Mouse (Mus musculus): ENCODE results near the gene Tmem175. TPM values are rescaled to one million over a fixed set of nuclear protein-coding genes. Genes with fewer than 3 reads are reported as not detected.

Gene Tmem175
- polyA plus RNA-seq (2014; fragmentation: Nextera tagmentation; extraction: Ambion mirVana), result 27.5 and 28.0 TPM in 2 replicates

- Histone ChIP-seq H3K4me2 (ENCODE audit: low read length) (peak within 1 kb of the TSS; percentile 86), H3K4me3 (ENCODE audit: low read depth, low read length) (peak within 1 kb of the TSS; percentile 95), H3K4me1 (replicated peaks; ENCODE audit: control insufficient read depth, insufficient read depth, low read length) (peaks cover 23% of the 10 kb centered on the region), H3K9me3 (ENCODE audit: control insufficient read depth, low read length) (no peaks in the 10 kb centered on the region), H3K36me3 (ENCODE audit: control insufficient read depth, insufficient read depth, low read length) (no peaks in the 10 kb centered on the region), H3K9ac (ENCODE audit: low read length) (peak within 1 kb of the TSS; percentile 94), H3K27ac (ENCODE audit: low read depth) (peak within 1 kb of the TSS; percentile 86), H3K27me3 (replicated peaks; ENCODE audit: control insufficient read depth, insufficient read depth, low read length) (no peaks in the 10 kb centered on the region)
- ATAC-seq (replicated peaks; ENCODE audit: low FRiP score, low TSS enrichment, low read depth) (peak; percentile 96), DNase-seq (ENCODE audit: low spot score) (peak; percentile 93)
- WGBS, result 1% methylated on average over 58 of the region's 58 CpGs
Observed at GRCm38 (mm10) chr5:108629634-108630483, at the start of gene Tmem175, which contains the start of gene Gak. Gene Tmem175, plus strand, starts transcription at chr5:108629770. Gene Gak, minus strand, starts transcription at chr5:108629755.

- 92% methylated on average over 3 of the region's 3 CpGs for WGBS
- H3K27me3 ChIP-seq (replicated peaks; ENCODE audit: control insufficient read depth, insufficient read depth, low read length), result no peaks in the 10 kb centered on the region
- no peak overlapping the region for H3K4me2 ChIP-seq (ENCODE audit: low read length)
- no peaks in the 10 kb centered on the region for H3K9me3 ChIP-seq (ENCODE audit: control insufficient read depth, low read length)
- H3K4me1 ChIP-seq (replicated peaks; ENCODE audit: control insufficient read depth, insufficient read depth, low read length), result no peaks in the 10 kb centered on the region
- H3K36me3 ChIP-seq (ENCODE audit: control insufficient read depth, insufficient read depth, low read length), result peaks cover 94% of the 10 kb centered on the region
- H3K27ac ChIP-seq (ENCODE audit: low read depth), result no peak overlapping the region
- no peak overlapping the region for H3K9ac ChIP-seq (ENCODE audit: low read length)
- no peak for DNase-seq (ENCODE audit: low spot score)
- ATAC-seq (replicated peaks; ENCODE audit: low FRiP score, low TSS enrichment, low read depth), result no peak
- no peak overlapping the region for H3K4me3 ChIP-seq (ENCODE audit: low read depth, low read length)
Observed at GRCm38 (mm10) chr5:108581361-108581891, 48.1 kb upstream of the Tmem175 start.

- no peak overlapping the region for H3K4me2 ChIP-seq (ENCODE audit: low read length)
- H3K27me3 ChIP-seq (replicated peaks; ENCODE audit: control insufficient read depth, insufficient read depth, low read length), result no peaks in the 10 kb centered on the region
- no peak for DNase-seq (ENCODE audit: low spot score)
- no peak overlapping the region for H3K9ac ChIP-seq (ENCODE audit: low read length)
- no peak for ATAC-seq (replicated peaks; ENCODE audit: low FRiP score, low TSS enrichment, low read depth)
- no peaks in the 10 kb centered on the region for H3K4me1 ChIP-seq (replicated peaks; ENCODE audit: control insufficient read depth, insufficient read depth, low read length)
- H3K27ac ChIP-seq (ENCODE audit: low read depth), result no peak overlapping the region
- H3K4me3 ChIP-seq (ENCODE audit: low read depth, low read length), result no peak overlapping the region
- WGBS, result 77% methylated on average over 1 of the region's 1 CpGs
- peaks cover 99% of the 10 kb centered on the region for H3K36me3 ChIP-seq (ENCODE audit: control insufficient read depth, insufficient read depth, low read length)
- H3K9me3 ChIP-seq (ENCODE audit: control insufficient read depth, low read length), result no peaks in the 10 kb centered on the region
Observed at GRCm38 (mm10) chr5:108599923-108600322, 29.6 kb upstream of the Tmem175 start.

- Histone ChIP-seq H3K4me3 (ENCODE audit: low read depth, low read length) (no peak overlapping the region), H3K27ac (ENCODE audit: low read depth) (no peak overlapping the region), H3K4me1 (replicated peaks; ENCODE audit: control insufficient read depth, insufficient read depth, low read length) (no peaks in the 10 kb centered on the region), H3K9ac (ENCODE audit: low read length) (no peak overlapping the region), H3K36me3 (ENCODE audit: control insufficient read depth, insufficient read depth, low read length) (peaks cover 99% of the 10 kb centered on the region), H3K27me3 (replicated peaks; ENCODE audit: control insufficient read depth, insufficient read depth, low read length) (no peaks in the 10 kb centered on the region), H3K4me2 (ENCODE audit: low read length) (no peak overlapping the region), H3K9me3 (ENCODE audit: control insufficient read depth, low read length) (no peaks in the 10 kb centered on the region)
- no peak for DNase-seq (ENCODE audit: low spot score)
- no peak for ATAC-seq (replicated peaks; ENCODE audit: low FRiP score, low TSS enrichment, low read depth)
- WGBS, result 92% methylated on average over 9 of the region's 9 CpGs
Observed at GRCm38 (mm10) chr5:108602537-108602936, 27.0 kb upstream of the Tmem175 start.

GRCm38 (mm10) chr5:108610426-108610825 is 19.1 kb upstream of the Tmem175 start:
- ATAC-seq (replicated peaks; ENCODE audit: low FRiP score, low TSS enrichment, low read depth) (no peak), DNase-seq (ENCODE audit: low spot score) (no peak)
- Histone ChIP-seq H3K4me3 (ENCODE audit: low read depth, low read length) (no peak overlapping the region), H3K27ac (ENCODE audit: low read depth) (no peak overlapping the region), H3K9ac (ENCODE audit: low read length) (no peak overlapping the region), H3K36me3 (ENCODE audit: control insufficient read depth, insufficient read depth, low read length) (peaks cover 100% of the 10 kb centered on the region), H3K27me3 (replicated peaks; ENCODE audit: control insufficient read depth, insufficient read depth, low read length) (no peaks in the 10 kb centered on the region), H3K4me1 (replicated peaks; ENCODE audit: control insufficient read depth, insufficient read depth, low read length) (no peaks in the 10 kb centered on the region), H3K4me2 (ENCODE audit: low read length) (no peak overlapping the region), H3K9me3 (ENCODE audit: control insufficient read depth, low read length) (no peaks in the 10 kb centered on the region)
- 92% methylated on average over 1 of the region's 1 CpGs for WGBS

DNA sequence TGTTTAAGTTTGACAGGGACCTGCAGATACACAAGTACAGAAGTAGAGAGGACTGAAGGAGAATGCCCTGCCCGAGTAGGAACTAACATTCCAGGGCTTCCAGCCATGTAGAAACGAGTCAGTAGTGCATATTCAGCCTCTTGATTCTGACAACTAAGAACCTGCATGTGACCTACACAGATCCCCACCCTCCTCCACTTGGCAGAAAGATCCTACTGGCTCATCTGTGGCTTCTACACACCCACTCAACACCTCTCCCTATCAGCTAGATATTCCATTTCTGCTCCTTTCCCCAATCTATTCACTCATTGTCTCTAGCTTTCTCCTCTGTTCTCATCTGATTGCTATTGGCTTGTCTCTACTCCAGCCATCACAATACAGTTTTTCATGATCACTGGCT is 7.7 kb upstream of the Tmem175 start:
- 68% methylated on average over 2 of the region's 2 CpGs for WGBS
- no peak for ATAC-seq (replicated peaks; ENCODE audit: low FRiP score, low TSS enrichment, low read depth)
- no peak overlapping the region for H3K4me3 ChIP-seq (ENCODE audit: low read depth, low read length)
- peaks cover 74% of the 10 kb centered on the region for H3K36me3 ChIP-seq (ENCODE audit: control insufficient read depth, insufficient read depth, low read length)
- no peaks in the 10 kb centered on the region for H3K9me3 ChIP-seq (ENCODE audit: control insufficient read depth, low read length)
- no peak overlapping the region for H3K9ac ChIP-seq (ENCODE audit: low read length)
- H3K4me2 ChIP-seq (ENCODE audit: low read length), result no peak overlapping the region
- no peak for DNase-seq (ENCODE audit: low spot score)
- no peaks in the 10 kb centered on the region for H3K4me1 ChIP-seq (replicated peaks; ENCODE audit: control insufficient read depth, insufficient read depth, low read length)
- H3K27me3 ChIP-seq (replicated peaks; ENCODE audit: control insufficient read depth, insufficient read depth, low read length), result no peaks in the 10 kb centered on the region
- no peak overlapping the region for H3K27ac ChIP-seq (ENCODE audit: low read depth)

DNA sequence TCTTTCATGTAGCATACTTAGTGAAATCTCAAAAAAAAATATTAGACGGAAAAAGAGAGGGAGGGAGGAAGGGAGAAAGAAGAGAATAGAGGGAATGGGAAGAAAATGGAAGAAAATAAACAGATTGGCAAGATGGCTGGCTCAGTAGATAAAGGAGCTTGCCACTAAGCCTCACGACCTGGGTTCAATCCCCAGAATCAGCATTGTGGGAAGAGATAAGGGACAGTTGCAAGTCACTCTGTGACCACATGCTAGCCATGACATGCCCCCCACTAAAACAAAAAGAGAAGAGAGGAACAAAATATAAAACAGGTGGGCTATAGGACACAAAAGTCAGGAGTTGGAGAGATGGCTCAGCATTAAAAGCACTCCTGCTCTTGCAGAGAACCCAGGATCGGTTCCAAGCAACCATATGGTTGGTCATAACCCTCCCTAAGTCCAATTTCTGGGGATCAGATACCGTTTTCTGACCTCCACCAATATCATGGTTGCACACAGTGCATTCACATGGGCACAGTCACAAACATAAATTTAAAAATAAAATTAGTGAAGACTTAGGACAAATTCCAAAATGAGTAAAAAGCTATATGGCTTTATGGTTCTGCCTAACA is 3.4 kb upstream of the Tmem175 start:
- ATAC-seq (replicated peaks; ENCODE audit: low FRiP score, low TSS enrichment, low read depth) (no peak), DNase-seq (ENCODE audit: low spot score) (no peak)
- H3K36me3 ChIP-seq (ENCODE audit: control insufficient read depth, insufficient read depth, low read length), result peaks cover 36% of the 10 kb centered on the region
- H3K9ac ChIP-seq (ENCODE audit: low read length), result no peak overlapping the region
- H3K4me1 ChIP-seq (replicated peaks; ENCODE audit: control insufficient read depth, insufficient read depth, low read length), result peaks cover 23% of the 10 kb centered on the region
- H3K9me3 ChIP-seq (ENCODE audit: control insufficient read depth, low read length), result no peaks in the 10 kb centered on the region
- H3K4me2 ChIP-seq (ENCODE audit: low read length), result no peak overlapping the region
- H3K27me3 ChIP-seq (replicated peaks; ENCODE audit: control insufficient read depth, insufficient read depth, low read length), result no peaks in the 10 kb centered on the region
- H3K27ac ChIP-seq (ENCODE audit: low read depth), result no peak overlapping the region
- 92% methylated on average over 4 of the region's 4 CpGs for WGBS
- no peak overlapping the region for H3K4me3 ChIP-seq (ENCODE audit: low read depth, low read length)

GRCm38 (mm10) chr5:108628891-108629633 is 508 bp upstream of the Tmem175 start:
- peak overlapping the region; percentile 95 for H3K4me3 ChIP-seq (ENCODE audit: low read depth, low read length)
- peaks cover 23% of the 10 kb centered on the region for H3K4me1 ChIP-seq (replicated peaks; ENCODE audit: control insufficient read depth, insufficient read depth, low read length)
- 1% methylated on average over 32 of the region's 32 CpGs for WGBS
- H3K27ac ChIP-seq (ENCODE audit: low read depth), result peak overlapping the region; percentile 86
- no peaks in the 10 kb centered on the region for H3K9me3 ChIP-seq (ENCODE audit: control insufficient read depth, low read length)
- ATAC-seq (replicated peaks; ENCODE audit: low FRiP score, low TSS enrichment, low read depth) (peak; percentile 83), DNase-seq (ENCODE audit: low spot score) (no peak)
- H3K27me3 ChIP-seq (replicated peaks; ENCODE audit: control insufficient read depth, insufficient read depth, low read length), result no peaks in the 10 kb centered on the region
- peaks cover 7% of the 10 kb centered on the region for H3K36me3 ChIP-seq (ENCODE audit: control insufficient read depth, insufficient read depth, low read length)
- H3K4me2 ChIP-seq (ENCODE audit: low read length), result peak overlapping the region; percentile 86
- peak overlapping the region; percentile 94 for H3K9ac ChIP-seq (ENCODE audit: low read length)
